In genomic region chr3:138064732-138065645, GRCm38 (mm10) we compare ENCODE assay signal across 8 mouse cellular contexts. TPM values are rescaled to one million over a fixed set of nuclear protein-coding genes. Genes with fewer than 3 reads are reported as not detected.
DNase-seq lines count a peak whose midpoint lies in the region; ATAC-seq lines count a peak whose summit lies in the region.

Gene 1110002E22Rik, plus strand, starts transcription at chr3:138065052.

- DNase-seq in layer of hippocampus, adult 18-20 months (ENCODE audit: low spot score in 2 of 2) = peak; percentile 54 to 83
- no peak for DNase-seq in layer of hippocampus, adult 9-10 months (ENCODE audit: low spot score)
- DNase-seq in adrenal gland, postnatal 36 days = no peak
- no peak for DNase-seq in adrenal gland, adult 2 months
- no peak for DNase-seq in kidney, adult 8-10 months

- no peaks in the 10 kb centered on the region for H3K9me3 ChIP-seq in heart, embryonic 13.5 days
- no peaks in the 10 kb centered on the region for H3K9me3 ChIP-seq in midbrain, embryonic 13.5 days

- peak within 1 kb of the TSS; percentile 77 for H3K4me2 ChIP-seq in heart, embryonic 13.5 days
- H3K4me2 ChIP-seq in midbrain, embryonic 13.5 days (replicated peaks) = no peak within 1 kb of the TSS

- H3K9ac ChIP-seq in heart, embryonic 13.5 days = peak within 1 kb of the TSS; percentile 85
- H3K9ac ChIP-seq in midbrain, embryonic 13.5 days (replicated peaks) = no peak within 1 kb of the TSS

- H3K27me3 ChIP-seq in heart, embryonic 13.5 days (replicated peaks) = no peaks in the 10 kb centered on the region
- 0 out of 2 replicates have a peak, but pooled peaks cover 3% of the 10 kb centered on the region for H3K27me3 ChIP-seq in midbrain, embryonic 13.5 days

- peaks cover 3% of the 10 kb centered on the region for H3K4me1 ChIP-seq in brown adipose tissue, adult 24 weeks (ENCODE audit: control insufficient read depth, insufficient read depth, insufficient read length, low read length)
- H3K4me1 ChIP-seq in heart, embryonic 13.5 days = peaks cover 80% of the 10 kb centered on the region
- peaks cover 15% of the 10 kb centered on the region for H3K4me1 ChIP-seq in midbrain, embryonic 13.5 days (replicated peaks)

- 41% methylated on average over 33 of the region's 33 CpGs for WGBS in heart, embryonic 13.5 days
- 73% methylated on average over 33 of the region's 33 CpGs for WGBS in midbrain, embryonic 13.5 days

- no peak for ATAC-seq in heart, embryonic 13.5 days (ENCODE audit: extremely low read depth, insufficient number of reproducible peaks, low FRiP score, low TSS enrichment)
- peak; percentile 51 for ATAC-seq in midbrain, embryonic 13.5 days

- H3K36me3 ChIP-seq in heart, embryonic 13.5 days = 0 out of 2 replicates have a peak, but pooled peaks cover 6% of the 10 kb centered on the region
- H3K36me3 ChIP-seq in midbrain, embryonic 13.5 days = no peaks in the 10 kb centered on the region

- no peak within 1 kb of the TSS for H3K27ac ChIP-seq in brown adipose tissue, adult 24 weeks (replicated peaks; ENCODE audit: low read depth, low read length)
- H3K27ac ChIP-seq in heart, embryonic 13.5 days (replicated peaks) = peak within 1 kb of the TSS; percentile 98
- H3K27ac ChIP-seq in midbrain, embryonic 13.5 days = no peak within 1 kb of the TSS

- peak within 1 kb of the TSS; percentile 21; the same call in 1 of the 2 replicates for H3K4me3 ChIP-seq in brown adipose tissue, adult 24 weeks (ENCODE audit: insufficient read depth, low read depth, low read length)
- H3K4me3 ChIP-seq in heart, embryonic 13.5 days = peak within 1 kb of the TSS; percentile 52
- no peak within 1 kb of the TSS for H3K4me3 ChIP-seq in midbrain, embryonic 13.5 days (replicated peaks)

RNA-seq across cellular contexts. Expression of gene 1110002E22Rik, which starts in this region (rescaled TPM):
- 1 to 10 TPM; 1.3 to 1.8 TPM for total RNA-seq in layer of hippocampus, adult 18-20 months (2021)
- polyA plus RNA-seq in brown adipose tissue, adult 24 weeks (2012; ENCODE audit: insufficient read depth, insufficient read length, missing spikeins) = 0.71 and 0.75 TPM in 2 replicates
- 9.4 and 11.1 TPM in 2 replicates for polyA plus RNA-seq in heart, embryonic 13.5 days (2015; fragmentation: Nextera tagmentation; extraction: Ambion mirVana)
- 0.03 and 0.05 TPM in 2 replicates for polyA plus RNA-seq in midbrain, embryonic 13.5 days (2015; fragmentation: Nextera tagmentation; extraction: Ambion mirVana)
- total RNA-seq in adrenal gland, postnatal 36 days (2021) = under 1 TPM in 1 of 2 experiments, not detected in 1; 0.10 TPM
- total RNA-seq in adrenal gland, adult 2 months (2021) = under 1 TPM in 1 of 2 experiments, not detected in 1; 0.06 TPM
- polyA plus RNA-seq in adrenal gland, adult 2 months (2012; rRNA removed) = 0.01 TPM in 1 of 2 replicates, not detected in the other

Comparison
In these comparisons a context has a peak if more than half of its experiments do, and no peak if none do; other contexts are left out.
1. DNase-seq: peak in layer of hippocampus, adult 18-20 months (2 of 2); none in layer of hippocampus, adult 9-10 months (single experiment), adrenal gland, postnatal 36 days (0 of 2), adrenal gland, adult 2 months (single experiment) and kidney, adult 8-10 months (0 of 2).
2. Peak in ATAC-seq in midbrain, embryonic 13.5 days; RNA of the gene not detected or under 1 TPM.